Mouse (Mus musculus) spleen, adult 2 months (tissue): ENCODE measurements around the gene Irs2.

Source experiments
- CTCF ChIP-seq: fragments of 200-500 bp; IDR thresholded peaks from 2 replicates; pipeline ENCODE4 v1.5.1; 2011; ENCODE audit warnings: mild to moderate bottlenecking, inconsistent platforms; ENCODE audit not compliant: insufficient read depth, insufficient read length, insufficient replicate concordance; ENCODE audit errors: extremely low read depth
- POLR2A ChIP-seq: fragments of 200-500 bp; IDR thresholded peaks from 2 replicates; pipeline ENCODE4 v1.6.1; 2011; ENCODE audit warnings: low read depth, low read length, inconsistent platforms

DNA sequence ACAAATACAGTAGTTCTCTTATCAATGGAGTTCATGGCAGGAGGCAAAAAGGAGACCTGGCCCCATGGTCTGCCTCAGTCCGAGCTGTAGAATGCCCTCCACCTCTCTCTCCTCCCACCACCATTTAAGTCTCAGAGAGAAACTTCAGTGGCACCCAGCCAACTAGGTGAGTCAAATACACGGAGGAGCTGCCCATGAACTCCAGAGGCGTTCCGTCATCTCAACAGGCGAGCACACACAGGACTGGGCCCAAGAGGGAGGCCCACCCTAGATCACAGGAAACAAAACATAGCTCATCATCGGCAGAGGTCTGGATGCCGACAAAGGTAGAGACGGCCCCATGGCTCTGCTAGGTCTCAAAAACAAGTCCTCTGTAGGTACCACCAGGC, 47.9 kb upstream of the Irs2 start:
- no peak for TF ChIP-seq CTCF
- no peak for TF ChIP-seq POLR2A
